In the genomic region with DNA sequence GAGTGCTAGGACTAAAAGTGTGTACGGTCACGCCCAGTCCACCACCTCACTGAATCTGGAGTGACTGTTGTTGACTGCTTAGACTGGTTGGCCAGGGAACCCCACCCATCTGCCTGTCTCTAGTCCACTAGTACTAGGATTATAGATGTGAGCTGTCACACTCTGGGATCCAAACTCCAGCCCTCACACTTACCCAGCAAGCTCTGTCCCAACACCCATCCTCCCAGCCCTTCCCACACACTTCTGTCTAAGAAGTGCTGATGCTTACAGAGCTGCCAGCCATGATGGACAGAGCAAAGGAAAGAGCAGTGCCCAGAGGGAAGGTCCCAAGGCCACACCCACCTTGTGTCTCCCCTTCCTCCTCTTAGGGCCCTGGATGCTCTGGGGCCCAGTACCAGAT, we compare ENCODE assay signal across 19 mouse cellular contexts.
"Had no signal": no experiment of that assay in that cellular context is flagged by ENCODE, and none has a peak within 500 bp of the region (broad histone marks: within the 10 kb centered on the region; RNA-seq: fewer than 3 reads in every experiment).

No protein-coding gene starts in this region.

- H3K9me3 ChIP-seq: liver, embryonic 15.5 days; lung, embryonic 15.5 days; megakaryocyte, embryonic 14.5 days; midbrain, embryonic 13.5 days; midbrain, embryonic 15.5 days; neural tube, embryonic 12.5 days; stomach, embryonic 15.5 days had no signal

- DNase-seq: lung, adult 2 months; lung, postnatal 14 days; lung, postnatal 36 days; right cerebral cortex, postnatal 25 days; thymus, adult 2 months; thymus, postnatal 14 days; thymus, postnatal 36 days had no signal

- H3K9ac ChIP-seq: liver, embryonic 15.5 days; liver, postnatal 0 days; lung, embryonic 15.5 days; midbrain, embryonic 13.5 days; midbrain, embryonic 15.5 days; neural tube, embryonic 12.5 days; stomach, embryonic 15.5 days had no signal

- ATAC-seq: liver, postnatal 0 days; lung, postnatal 0 days; midbrain, embryonic 13.5 days; midbrain, embryonic 15.5 days had no signal

- H3K36me3 ChIP-seq: liver, embryonic 15.5 days; lung, embryonic 15.5 days; midbrain, embryonic 13.5 days; midbrain, embryonic 15.5 days; neural tube, embryonic 12.5 days; stomach, embryonic 15.5 days had no signal

- H3K27ac ChIP-seq: liver, embryonic 15.5 days; lung, embryonic 15.5 days; macrophage; midbrain, embryonic 13.5 days; midbrain, embryonic 15.5 days; neural tube, embryonic 12.5 days; stomach, embryonic 15.5 days; stomach, postnatal 0 days had no signal

- H3K4me3 ChIP-seq: liver, embryonic 15.5 days; lung, embryonic 15.5 days; megakaryocyte, embryonic 14.5 days; midbrain, embryonic 13.5 days; midbrain, embryonic 15.5 days; neural tube, embryonic 12.5 days; stomach, embryonic 15.5 days had no signal

- H3K4me2 ChIP-seq: liver, embryonic 15.5 days; lung, embryonic 15.5 days; midbrain, embryonic 11.5 days; midbrain, embryonic 13.5 days; midbrain, embryonic 15.5 days; neural tube, embryonic 12.5 days; stomach, embryonic 15.5 days had no signal
